Mouse (Mus musculus) yolk sac, embryonic 10.5 days (tissue): ENCODE data around the gene Cdipt.

Source experiments
- DNase-seq: peaks from one replicate; pipeline ENCODE4 v3.0.0-alpha.2; 2017; ENCODE audit warnings: low spot score

The Cdipt gene

GRCm38 (mm10) chr7:127024755-127025555 is 49.2 kb downstream of the Cdipt start:
- DNase-seq, result peak; percentile 90

DNA sequence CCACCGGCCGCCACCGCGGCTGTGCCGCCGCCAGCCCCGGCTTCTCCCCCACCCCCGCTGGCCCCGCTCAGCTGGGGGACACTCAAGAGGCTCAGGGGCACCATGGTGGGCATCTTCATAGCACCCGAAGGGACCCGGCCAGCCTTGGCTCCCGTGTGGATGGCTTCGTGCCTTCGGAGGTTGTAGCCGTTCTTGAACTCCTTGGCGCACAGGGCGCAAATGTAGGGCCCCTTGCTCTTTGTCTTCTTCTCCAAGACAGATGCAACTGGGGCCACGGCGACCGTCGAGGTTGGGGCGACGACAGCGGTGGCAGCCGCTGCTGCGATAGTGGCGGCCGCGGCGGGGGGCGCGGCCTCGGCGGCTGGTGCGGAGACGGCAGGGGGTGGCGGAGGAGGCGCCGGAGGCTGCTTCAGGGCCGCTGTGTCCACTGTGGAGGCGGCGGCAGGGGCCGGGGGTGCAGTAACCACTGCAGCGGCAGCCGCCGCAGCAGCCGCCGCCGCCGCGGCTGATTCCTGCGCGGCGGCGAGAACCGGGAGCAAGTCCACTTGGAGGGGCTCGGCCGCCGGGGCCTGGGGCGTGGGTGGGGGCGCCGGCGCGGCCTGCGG is 49.9 kb downstream of the Cdipt start:
- peak; percentile 50 for DNase-seq

GRCm38 (mm10) chr7:127026161-127026600 is 50.5 kb downstream of the Cdipt start:
- peak; percentile 89 for DNase-seq

- DNase-seq, result no peak
These were observed 50.9 kb downstream of the Cdipt start for GRCm38 (mm10) chr7:127026616-127026983.

DNA sequence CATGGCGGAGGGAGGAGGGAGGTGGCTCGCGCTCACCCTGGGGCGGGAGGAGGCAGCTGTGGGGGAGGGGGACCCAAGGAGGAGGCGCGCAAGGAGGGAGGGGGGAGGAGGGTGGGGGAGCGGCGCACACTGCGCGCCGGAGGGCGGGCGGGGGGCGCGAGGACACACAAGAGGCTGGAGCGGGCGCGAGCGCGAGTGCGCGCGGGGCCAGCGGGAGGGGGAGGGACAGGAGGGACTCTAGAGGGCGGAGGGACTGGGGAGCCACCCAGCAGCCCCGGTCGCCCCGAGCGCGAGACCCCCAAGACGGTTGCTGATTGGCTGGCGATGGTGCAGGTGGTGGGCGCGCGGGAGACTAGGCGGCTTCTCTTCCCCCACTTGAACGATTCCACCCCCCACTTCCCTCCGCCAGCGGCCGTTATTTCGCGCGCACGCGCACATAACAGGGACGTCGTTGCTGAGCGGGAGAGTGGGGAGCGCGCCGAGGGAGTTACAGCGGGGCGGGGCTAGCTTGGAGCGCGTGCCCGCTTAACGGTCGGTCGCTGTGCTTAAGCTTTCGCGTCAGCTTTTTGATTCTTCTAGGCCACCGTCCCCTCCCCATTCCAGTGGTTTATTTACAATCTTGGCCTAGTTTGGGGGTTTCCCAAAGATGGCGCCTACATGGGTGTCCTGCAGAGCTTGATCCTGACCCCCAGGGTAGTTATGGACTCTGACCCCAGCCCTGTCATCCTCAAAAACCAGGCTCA is 51.4 kb downstream of the Cdipt start, which contains the start of gene Maz:
Gene Maz, minus strand, starts transcription at position 54 of the 743 bp plus-strand sequence.
- DNase-seq, result peak; percentile 100

DNA sequence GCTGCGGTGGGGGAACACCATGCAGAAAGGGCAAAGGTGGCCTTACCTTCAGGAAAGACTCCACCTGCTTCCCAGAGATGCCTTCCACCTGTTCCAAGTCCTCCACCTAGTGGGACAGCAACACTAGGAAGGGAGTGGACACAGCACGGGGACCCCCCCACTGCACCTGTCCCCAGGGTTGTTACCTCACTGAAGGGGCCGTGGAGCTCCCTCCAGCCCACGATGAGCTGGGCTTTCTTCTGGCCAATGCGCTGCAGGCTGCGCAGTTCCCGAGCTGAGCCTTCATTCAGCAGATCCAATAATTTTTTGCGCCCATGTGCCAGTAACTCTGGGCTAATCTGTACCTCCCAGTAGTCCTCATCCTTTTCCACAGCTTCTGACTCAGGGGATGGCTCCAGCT is 52.2 kb downstream of the Cdipt start:
- DNase-seq, result no peak
